Comparison of ENCODE assay signal across 17 mouse cellular contexts in the genomic region with DNA sequence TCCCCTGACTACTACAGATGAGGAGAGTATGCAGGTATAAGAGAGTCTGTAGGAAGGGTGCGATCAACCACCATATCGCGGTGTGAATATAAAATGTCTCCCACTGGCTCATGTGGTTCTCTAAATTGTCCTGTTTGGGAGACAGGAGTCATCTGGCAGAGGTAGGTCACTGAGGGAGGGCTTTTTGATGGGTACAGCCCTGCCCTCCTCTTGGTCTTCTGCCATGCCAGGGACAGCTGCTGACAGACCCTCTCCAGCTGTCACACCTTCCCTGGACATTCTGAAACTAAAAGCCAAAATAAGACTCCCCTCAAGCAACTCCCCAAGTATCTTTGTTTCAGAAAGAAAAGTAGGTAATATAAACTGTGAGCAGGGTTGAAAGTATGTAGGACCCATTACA.
"Had no signal": no experiment of that assay in that cellular context is flagged by ENCODE, and none has a peak within 500 bp of the region (broad histone marks: within the 10 kb centered on the region; RNA-seq: fewer than 3 reads in every experiment).

No protein-coding gene starts in this region.

- H3K27ac ChIP-seq: intestine, embryonic 15.5 days; left cerebral cortex, adult 2 months; liver, embryonic 13.5 days; midbrain, embryonic 13.5 days had no signal

- H3K36me3 ChIP-seq: intestine, embryonic 15.5 days; liver, embryonic 13.5 days; midbrain, embryonic 10.5 days; midbrain, embryonic 13.5 days had no signal

- H3K27me3 ChIP-seq: intestine, embryonic 15.5 days; megakaryocyte, embryonic 14.5 days had no signal

- H3K9ac ChIP-seq: intestine, embryonic 15.5 days; liver, embryonic 13.5 days; midbrain, embryonic 13.5 days had no signal

- H3K4me3 ChIP-seq: intestine, embryonic 15.5 days; left cerebral cortex, adult 2 months; liver, embryonic 13.5 days; megakaryocyte, embryonic 14.5 days; midbrain, embryonic 10.5 days; midbrain, embryonic 13.5 days had no signal

- DNase-seq: kidney, adult 18-20 months; kidney, postnatal 10 days; kidney, postnatal 36 days; layer of hippocampus, postnatal 36 days; liver, embryonic 13.5 days; right cerebral cortex, adult 18-20 months; right cerebral cortex, postnatal 14 days; right cerebral cortex, postnatal 4 days; thymus, adult 18-20 months; thymus, postnatal 36 days had no signal

- H3K4me2 ChIP-seq: intestine, embryonic 15.5 days; liver, embryonic 13.5 days; midbrain, embryonic 13.5 days had no signal

- ATAC-seq: hindbrain, embryonic 16.5 days; intestine, embryonic 15.5 days; midbrain, embryonic 13.5 days; midbrain, embryonic 16.5 days had no signal

- H3K9me3 ChIP-seq: intestine, embryonic 15.5 days; liver, embryonic 13.5 days; megakaryocyte, embryonic 14.5 days; midbrain, embryonic 10.5 days; midbrain, embryonic 13.5 days had no signal

- H3K4me1 ChIP-seq: intestine, embryonic 15.5 days; liver, embryonic 13.5 days; megakaryocyte, embryonic 14.5 days had no signal
